Mouse (Mus musculus) cerebellum, adult 9-11 months (tissue): ENCODE data around the gene Rgs3.

Experiments used
- DNase-seq: peaks from one replicate; pipeline ENCODE4 v3.0.0; 2022

The Rgs3 gene

GRCm38 (mm10) chr4:62559797-62560329 lies at the start of gene Rgs3:
Gene Rgs3, plus strand, starts transcription at chr4:62559847.
- no peak for DNase-seq

GRCm38 (mm10) chr4:62509946-62510345 lies 49.7 kb upstream of the Rgs3 start:
- peak; percentile 41 for DNase-seq

GRCm38 (mm10) chr4:62513998-62514506 lies 45.6 kb upstream of the Rgs3 start:
- DNase-seq = peak; percentile 38

- DNase-seq = peak; percentile 38
Measured at GRCm38 (mm10) chr4:62514995-62515394, 44.7 kb upstream of the Rgs3 start.

- DNase-seq = peak; percentile 65
Measured at GRCm38 (mm10) chr4:62515490-62515889, 44.2 kb upstream of the Rgs3 start.

- DNase-seq = peak; percentile 82
Measured at GRCm38 (mm10) chr4:62516079-62516478, 43.6 kb upstream of the Rgs3 start.

GRCm38 (mm10) chr4:62516579-62516978 lies 43.1 kb upstream of the Rgs3 start:
- DNase-seq = peak; percentile 43

- DNase-seq = no peak
Measured at GRCm38 (mm10) chr4:62517046-62517445, 42.6 kb upstream of the Rgs3 start.

- DNase-seq = peak; percentile 40
Measured at GRCm38 (mm10) chr4:62517538-62518415, 41.9 kb upstream of the Rgs3 start.

GRCm38 (mm10) chr4:62518416-62519121 lies 41.1 kb upstream of the Rgs3 start:
- DNase-seq = peak; percentile 90

GRCm38 (mm10) chr4:62519122-62519848 lies 40.4 kb upstream of the Rgs3 start:
- DNase-seq = no peak

GRCm38 (mm10) chr4:62519849-62520233 lies 39.8 kb upstream of the Rgs3 start, which contains the start of gene Alad:
Gene Alad, minus strand, starts transcription at chr4:62519918.
- peak; percentile 89 for DNase-seq

GRCm38 (mm10) chr4:62520892-62521400 lies 38.7 kb upstream of the Rgs3 start:
- DNase-seq = peak; percentile 11

- DNase-seq = peak; percentile 97
Measured at GRCm38 (mm10) chr4:62524651-62525488, 34.8 kb upstream of the Rgs3 start, which contains the start of the genes Pole3 and 4933430I17Rik. Gene Pole3, minus strand, starts transcription at chr4:62525068. Gene 4933430I17Rik, plus strand, starts transcription at chr4:62525369.

- no peak for DNase-seq
Measured at GRCm38 (mm10) chr4:62525489-62525811, 34.2 kb upstream of the Rgs3 start.

- peak; percentile 10 for DNase-seq
Measured at GRCm38 (mm10) chr4:62526256-62526655, 33.4 kb upstream of the Rgs3 start.

- DNase-seq = no peak
Measured at GRCm38 (mm10) chr4:62527655-62528054, 32.0 kb upstream of the Rgs3 start.

GRCm38 (mm10) chr4:62533729-62534128 lies 25.9 kb upstream of the Rgs3 start:
- DNase-seq = no peak

GRCm38 (mm10) chr4:62541802-62542201 lies 17.8 kb upstream of the Rgs3 start:
- DNase-seq = no peak

GRCm38 (mm10) chr4:62543782-62544181 lies 15.9 kb upstream of the Rgs3 start:
- DNase-seq = no peak

- DNase-seq = no peak
Measured at GRCm38 (mm10) chr4:62544801-62545200, 14.8 kb upstream of the Rgs3 start.

- no peak for DNase-seq
Measured at GRCm38 (mm10) chr4:62551966-62552365, 7.7 kb upstream of the Rgs3 start.
